Mouse (Mus musculus): ENCODE results near the gene Ggta1.
A peak's percentile ranks its signal among the peaks of the same experiment; 100 is the strongest.
"Not testable (repeated sequence)": the region's sequence is repeated elsewhere in the genome, so short reads cannot be mapped to it uniquely, and the experiment has no call there.

Ggta1 gene

DNA sequence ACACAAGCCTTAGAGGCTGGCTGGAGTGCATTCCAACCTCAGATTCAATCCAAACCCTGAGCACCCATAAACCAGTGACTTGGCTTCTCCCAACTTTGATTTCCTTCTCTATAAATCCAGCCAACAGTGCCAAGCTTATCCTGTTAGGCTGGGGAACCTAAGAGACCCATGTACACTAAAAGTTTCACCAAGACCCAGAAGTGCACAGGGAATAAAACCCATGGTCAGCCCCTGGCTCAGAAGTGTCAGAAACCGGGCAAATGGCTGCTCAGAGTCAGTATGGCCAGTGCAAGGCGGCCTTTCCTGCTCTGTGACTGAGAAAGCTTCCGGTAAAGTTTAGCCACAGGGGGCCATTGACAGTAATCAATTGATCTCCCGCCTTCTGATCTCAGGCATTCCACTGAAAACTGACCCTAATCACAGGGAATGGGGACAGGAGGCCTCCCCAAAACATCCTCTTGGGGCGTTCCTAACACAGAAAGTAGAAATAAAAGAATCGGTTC is 2.6 kb downstream of the Ggta1 start:
- no peak for DNase-seq

- DNase-seq, result no peak
Observed at GRCm38 (mm10) chr2:35459316-35459715, 3.7 kb downstream of the Ggta1 start.

DNA sequence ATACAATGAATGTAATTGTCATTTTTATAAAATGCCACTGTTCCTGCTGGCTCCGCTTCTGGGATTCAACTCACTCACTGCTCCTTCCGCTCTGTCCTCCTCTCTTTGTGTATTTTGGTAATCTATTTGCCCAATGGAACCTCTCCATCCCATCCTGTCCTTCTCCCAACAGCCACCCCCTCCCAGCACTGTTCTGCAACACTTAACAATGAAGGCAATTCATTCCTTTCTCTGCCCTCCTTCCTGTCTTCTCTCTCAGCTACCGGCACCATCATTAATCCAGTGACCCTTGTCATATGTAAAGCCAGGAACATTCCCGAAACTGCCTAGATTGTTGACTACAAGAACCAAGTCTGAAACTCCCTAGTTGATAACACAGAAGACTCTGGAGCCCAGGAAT is 4.6 kb downstream of the Ggta1 start:
- DNase-seq, result no peak

DNA sequence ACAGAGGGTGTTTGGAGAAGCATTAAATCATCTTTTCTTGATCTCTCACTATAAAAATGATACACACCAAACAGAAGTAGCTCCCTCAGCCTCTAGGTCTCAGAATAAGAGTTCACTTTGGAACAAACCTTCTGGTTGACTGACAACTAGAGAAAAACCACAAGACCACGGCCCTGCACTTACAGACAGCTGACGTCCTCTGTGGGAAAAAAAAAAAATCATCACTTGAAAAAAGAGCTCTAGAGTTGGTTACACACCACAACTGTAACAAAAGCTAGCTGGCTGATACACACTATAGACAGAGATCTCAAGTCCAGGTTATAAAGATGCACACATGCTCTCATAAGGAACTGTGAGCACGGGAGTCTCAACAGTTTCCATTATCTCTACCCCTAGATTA is 9.3 kb downstream of the Ggta1 start:
- no peak for DNase-seq

DNA sequence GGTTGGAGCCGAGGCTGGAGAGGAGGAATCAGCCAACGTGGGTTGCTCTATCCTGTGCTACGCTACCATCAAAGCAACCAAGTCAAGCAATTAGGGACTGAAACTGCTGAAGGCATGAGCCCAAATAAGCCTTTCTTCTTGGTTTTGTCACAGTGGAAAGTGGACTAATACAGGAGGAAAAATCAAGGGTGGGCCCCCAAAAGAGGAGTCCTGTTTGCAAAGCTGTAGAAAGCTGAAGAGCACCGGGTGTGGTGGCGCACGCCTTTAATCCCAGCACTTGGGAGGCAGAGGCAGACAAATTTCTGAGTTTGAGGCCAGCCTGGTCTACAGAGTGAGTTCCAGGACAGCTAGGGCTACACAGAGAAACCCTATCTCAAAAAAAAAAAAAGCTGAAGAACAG is 10.3 kb downstream of the Ggta1 start:
- not testable (repeated sequence) for DNase-seq

- no peak for DNase-seq
Observed at GRCm38 (mm10) chr2:35451484-35452050, 11.5 kb downstream of the Ggta1 start.

DNA sequence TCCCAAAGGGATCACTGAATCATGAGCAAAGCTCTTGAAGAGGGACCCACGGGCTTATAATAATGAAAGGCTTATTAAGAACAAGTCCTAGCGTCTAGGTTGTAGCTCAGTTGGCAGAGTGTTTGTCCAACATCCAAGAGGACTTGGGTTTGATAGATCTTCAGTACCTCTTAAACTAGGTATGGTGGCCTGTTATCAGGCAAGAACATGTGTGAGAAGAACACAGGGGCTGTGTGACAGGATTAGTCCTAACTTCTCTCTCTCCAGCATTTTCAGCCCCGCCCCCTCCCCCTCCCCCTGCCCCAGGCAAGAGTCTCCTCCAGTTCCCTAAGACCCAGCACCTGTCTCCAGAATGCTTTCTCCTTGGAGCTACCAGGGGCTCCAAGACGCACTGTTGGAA is 12.2 kb downstream of the Ggta1 start:
- no peak for DNase-seq

- no peak for DNase-seq
Observed at GRCm38 (mm10) chr2:35449687-35450622, 13.1 kb downstream of the Ggta1 start.

- no peak for DNase-seq
Observed at GRCm38 (mm10) chr2:35448914-35449670, 13.9 kb downstream of the Ggta1 start.

GRCm38 (mm10) chr2:35448215-35448913 is 14.7 kb downstream of the Ggta1 start:
- no peak for DNase-seq

DNA sequence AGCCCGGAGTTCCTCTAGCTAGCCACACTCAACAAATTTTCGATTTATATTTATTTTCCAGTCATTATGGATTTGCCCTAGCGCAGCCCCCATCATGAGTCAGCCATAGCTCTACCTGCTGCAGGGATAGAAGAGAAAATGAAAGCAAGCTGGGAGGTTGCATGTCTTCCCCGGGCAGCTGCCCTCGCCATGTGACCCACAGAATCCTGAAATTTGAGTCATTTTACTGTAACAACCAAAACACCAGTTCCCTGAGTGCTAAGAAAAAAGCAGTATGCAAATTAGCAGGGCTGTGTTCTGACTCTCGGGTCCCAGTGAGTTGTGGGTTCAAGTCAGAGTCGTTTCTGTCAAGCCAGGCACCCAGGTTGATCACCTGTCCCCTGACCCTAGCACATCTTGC is 15.6 kb downstream of the Ggta1 start:
- DNase-seq, result no peak

DNA sequence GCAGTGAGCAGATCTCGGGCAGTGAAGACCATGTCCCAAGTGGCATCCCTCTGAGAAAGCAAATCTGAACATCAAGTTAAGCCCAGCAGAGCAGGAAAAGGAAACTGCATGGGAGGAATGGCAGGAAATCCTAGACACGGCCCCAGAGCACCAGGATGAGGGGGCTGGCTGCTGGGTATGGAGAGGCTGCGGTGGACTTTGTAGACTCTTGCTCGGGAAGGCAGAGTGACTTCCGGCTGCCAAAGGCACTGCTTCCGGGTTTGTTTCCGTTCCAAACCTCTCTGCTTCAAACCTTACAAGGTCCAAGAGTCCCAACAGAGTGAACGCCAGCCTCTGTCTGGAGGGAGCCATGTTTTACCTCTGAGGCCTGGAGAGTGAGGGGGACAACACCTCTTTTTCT is 16.2 kb downstream of the Ggta1 start:
- DNase-seq, result peak in 1 of 2 experiments; percentile 46

GRCm38 (mm10) chr2:35446300-35446699 is 16.7 kb downstream of the Ggta1 start:
- DNase-seq, result peak in 1 of 2 experiments; percentile 57

- peak in 1 of 2 experiments; percentile 38 for DNase-seq
Observed at GRCm38 (mm10) chr2:35445610-35446009, 17.4 kb downstream of the Ggta1 start.

GRCm38 (mm10) chr2:35444764-35445262 is 18.2 kb downstream of the Ggta1 start:
- DNase-seq, result no peak

DNA sequence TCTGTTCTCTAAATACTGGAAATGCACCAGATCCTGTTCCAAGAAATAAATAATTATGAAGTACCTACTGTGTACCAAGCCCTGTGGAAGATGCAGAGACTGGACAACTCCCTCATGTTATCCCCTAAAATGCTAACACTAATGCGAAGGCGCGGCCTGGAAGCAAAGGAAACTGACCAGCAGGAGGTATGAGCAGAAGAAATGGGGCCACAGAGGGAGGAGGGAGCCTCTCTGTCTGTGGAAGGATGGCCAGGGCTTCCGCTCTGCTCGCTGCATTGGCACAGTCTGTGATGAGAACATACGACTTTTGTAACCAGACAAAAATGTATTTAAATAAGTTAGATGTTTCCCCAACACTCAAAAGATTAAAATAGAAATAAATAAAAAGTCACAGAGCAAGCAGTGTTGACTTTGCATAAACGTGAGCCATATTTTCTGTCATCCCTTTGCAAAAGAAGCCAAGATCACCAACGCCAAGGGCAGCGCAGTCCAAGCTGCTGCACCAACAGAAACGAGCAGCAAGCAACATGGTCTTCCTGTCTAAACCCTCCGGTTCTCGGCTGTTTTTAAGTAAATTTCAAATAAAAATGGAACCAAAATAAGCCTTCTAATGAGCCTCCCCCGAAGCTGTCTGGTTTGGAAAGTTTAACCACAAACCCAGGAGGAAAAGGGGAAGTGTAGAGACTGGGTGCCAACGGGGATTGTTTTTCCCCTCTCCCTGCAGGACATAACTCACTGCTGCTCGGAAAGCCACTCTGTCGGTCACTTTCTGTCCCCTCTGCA is 18.9 kb downstream of the Ggta1 start:
- no peak for DNase-seq

DNA sequence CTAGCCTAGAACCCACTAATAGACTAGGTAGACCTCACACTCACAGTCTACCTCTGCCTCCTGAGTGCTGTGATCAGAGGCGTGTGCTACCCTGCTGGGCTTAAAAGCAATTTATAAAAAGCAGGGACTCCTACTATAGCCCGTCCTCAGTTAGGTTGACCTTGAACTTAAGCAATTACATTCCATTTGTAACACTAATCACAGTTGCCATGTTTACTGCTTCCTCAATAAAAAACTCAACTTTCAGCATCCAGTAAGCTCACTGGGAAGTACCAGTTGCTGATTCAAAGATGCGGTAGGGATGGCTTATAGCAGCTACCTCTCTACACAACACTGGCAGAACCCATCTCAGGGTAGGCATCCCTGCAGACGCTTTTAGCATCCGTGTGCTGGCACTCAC is 19.7 kb downstream of the Ggta1 start:
- DNase-seq, result no peak

DNA sequence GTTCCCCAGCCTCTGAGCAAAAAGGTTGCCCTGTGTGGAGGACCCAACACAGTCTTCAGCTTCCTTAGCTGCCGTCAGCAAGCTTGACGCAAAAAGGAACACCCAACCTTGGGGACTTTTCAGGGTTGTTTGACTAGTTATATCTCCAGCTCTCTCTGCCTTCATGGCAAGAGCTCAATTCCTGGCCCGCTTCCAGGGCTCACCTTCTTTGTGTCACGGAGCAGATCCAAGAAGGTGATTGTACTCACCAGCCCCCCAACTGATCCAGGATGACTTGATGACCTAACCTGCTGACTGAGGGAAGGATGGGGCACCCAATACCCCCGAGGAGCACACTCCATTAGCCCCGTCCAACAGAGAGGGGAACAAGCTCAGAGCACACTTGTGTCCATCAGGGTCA is 21.0 kb downstream of the Ggta1 start:
- no peak for DNase-seq

DNA sequence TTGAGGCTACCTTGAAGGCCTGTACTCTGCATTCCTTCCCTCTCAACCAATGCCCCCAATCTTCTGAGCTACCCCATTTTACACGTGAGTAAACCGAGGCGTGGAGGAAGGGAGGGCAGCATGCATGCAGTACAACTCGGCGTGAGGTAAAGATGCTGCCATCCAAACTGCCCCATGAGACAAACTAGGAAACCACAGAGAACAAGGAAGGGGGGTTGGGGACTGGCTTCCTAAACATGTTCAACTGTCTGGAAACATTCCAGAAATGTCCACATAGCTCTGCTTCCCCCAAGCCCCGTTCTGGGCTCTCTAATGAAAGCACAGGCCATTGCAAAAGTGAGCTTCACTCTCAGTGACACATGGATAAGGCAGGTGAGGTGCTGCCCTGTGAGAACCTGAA is 21.6 kb downstream of the Ggta1 start:
- DNase-seq, result no peak

DNA sequence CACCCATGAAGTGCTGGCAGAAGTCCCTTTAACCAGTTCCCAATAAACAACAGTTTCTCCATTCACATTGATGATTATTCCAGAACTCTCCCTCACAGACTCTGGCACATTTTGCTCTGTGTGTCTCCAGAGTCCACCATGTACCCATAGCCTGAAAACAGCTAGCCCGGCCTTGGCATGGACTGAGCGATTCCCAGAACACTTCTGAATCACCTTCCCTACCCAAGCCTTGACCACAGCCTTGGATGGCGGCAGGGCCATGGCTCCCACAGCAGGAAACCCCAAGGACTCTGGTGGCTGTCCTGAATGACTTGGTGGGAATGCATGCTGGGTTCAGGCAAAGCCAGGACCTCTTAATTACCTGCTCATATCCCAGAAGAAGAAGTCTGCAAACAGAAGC is 22.6 kb downstream of the Ggta1 start:
- no peak for DNase-seq

DNA sequence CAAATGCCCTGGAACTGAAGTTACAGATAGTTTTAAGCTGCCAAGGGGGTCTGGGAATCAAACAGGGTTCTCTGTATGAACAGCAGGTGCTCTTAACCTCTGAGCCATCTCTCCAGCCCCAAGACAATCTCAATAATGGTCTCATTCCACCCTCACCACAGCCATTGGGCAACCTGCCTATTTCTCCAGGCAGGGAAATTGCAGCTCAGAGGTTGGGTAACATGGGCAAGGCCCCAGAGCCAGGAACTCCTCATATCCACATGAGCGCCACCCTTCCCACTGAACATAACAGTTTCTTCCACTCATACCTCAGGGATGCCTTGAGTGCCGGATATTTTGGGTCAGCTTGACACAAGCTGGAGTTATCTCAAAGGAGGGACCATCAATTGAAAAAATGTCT is 25.2 kb downstream of the Ggta1 start:
- DNase-seq, result no peak
